Mouse (Mus musculus) midbrain, postnatal 0 days (tissue): ENCODE measurements around the gene Eif2ak3. TPM values are rescaled to one million over a fixed set of nuclear protein-coding genes. Genes with fewer than 3 reads are reported as not detected.

Source experiments
- ATAC-seq: fragments of 200-750 bp; cut with Nextera tagmentation; 2 replicates; pipeline ENCODE4 v1.8.0; 2017; ENCODE audit warnings: moderate number of reproducible peaks, mild to moderate bottlenecking, moderate TSS enrichment, moderate library complexity; ENCODE audit not compliant: low FRiP score
- DNase-seq: peaks from one replicate; pipeline ENCODE4 v3.0.0-alpha.2; 2015; ENCODE audit warnings: low spot score
- H3K27ac ChIP-seq: fragments of 300-500 bp; sonication (generic); 2 replicates; pipeline ENCODE4 v1.5.1; 2014; ENCODE audit warnings: low read depth, mild to moderate bottlenecking, low read length, mixed read lengths
- H3K27me3 ChIP-seq: fragments of 300-500 bp; sonication (generic); 2 replicates; pipeline ENCODE4 v1.6.1; 2014; ENCODE audit warnings: low read length, control low read depth, mixed read lengths; ENCODE audit not compliant: insufficient read depth
- H3K36me3 ChIP-seq: fragments of 300-500 bp; sonication (generic); 2 replicates; pipeline ENCODE4 v1.6.1; 2014; ENCODE audit warnings: low read length, control low read depth, mixed read lengths; ENCODE audit not compliant: insufficient read depth
- H3K4me1 ChIP-seq: fragments of 300-500 bp; sonication (generic); 2 replicates; pipeline ENCODE4 v1.6.1; 2014; ENCODE audit warnings: mild to moderate bottlenecking, control low read depth, antibody characterized with exemption, low read length, mixed read lengths; ENCODE audit not compliant: insufficient read depth
- H3K4me2 ChIP-seq: fragments of 300-500 bp; sonication (generic); 2 replicates; pipeline ENCODE4 v1.6.1; 2014; ENCODE audit warnings: low read depth, mild to moderate bottlenecking, low read length, mixed read lengths; ENCODE audit not compliant: poor library complexity, severe bottlenecking
- H3K4me3 ChIP-seq: fragments of 300-500 bp; sonication (generic); 2 replicates; pipeline ENCODE4 v1.5.1; 2014; ENCODE audit warnings: low read depth, mild to moderate bottlenecking, low read length, moderate library complexity
- H3K9ac ChIP-seq: fragments of 300-500 bp; sonication (generic); replicated peaks from 2 replicates; pipeline ENCODE4 v1.6.1; 2014; ENCODE audit warnings: mild to moderate bottlenecking, low read length, moderate library complexity, mixed read lengths; ENCODE audit not compliant: poor library complexity, severe bottlenecking
- H3K9me3 ChIP-seq: fragments of 300-500 bp; sonication (generic); 2 replicates; pipeline ENCODE4 v1.6.1; 2016; ENCODE audit warnings: low read length, control low read depth
- CTCF ChIP-seq: IDR thresholded peaks from 2 replicates; pipeline ENCODE4 v1.5.1; 2016; ENCODE audit warnings: antibody characterized with exemption, mild to moderate bottlenecking
- WGBS: fragments of 180-500 bp; shearing (Covaris S2); extraction: QIAGEN DNeasy Blood & Tissue Kit; methylation state at CpG from one replicate; pipeline ENCODE4 v1.1.7; 2014; 5-methylcytosine and 5-hydroxymethylcytosine counted together
- polyA plus RNA-seq: library from polyadenylated mRNA; unstranded; fragments of >200 nt; fragmentation: Nextera tagmentation; extraction: Ambion mirVana; gene quantifications from 2 replicates; pipeline ENCODE4 v1.2.1, GENCODE M21; 2015
- total RNA-seq: library from RNA; depleted of rRNA; stranded (reverse); fragments of >200 nt; gene quantifications from 2 replicates; pipeline ENCODE4 v1.2.3, GENCODE M21; 2014

The Eif2ak3 gene
- total and polyA plus RNA-seq, 2 experiments from 2014 or later, result 7.7 to 19.3 TPM

DNA sequence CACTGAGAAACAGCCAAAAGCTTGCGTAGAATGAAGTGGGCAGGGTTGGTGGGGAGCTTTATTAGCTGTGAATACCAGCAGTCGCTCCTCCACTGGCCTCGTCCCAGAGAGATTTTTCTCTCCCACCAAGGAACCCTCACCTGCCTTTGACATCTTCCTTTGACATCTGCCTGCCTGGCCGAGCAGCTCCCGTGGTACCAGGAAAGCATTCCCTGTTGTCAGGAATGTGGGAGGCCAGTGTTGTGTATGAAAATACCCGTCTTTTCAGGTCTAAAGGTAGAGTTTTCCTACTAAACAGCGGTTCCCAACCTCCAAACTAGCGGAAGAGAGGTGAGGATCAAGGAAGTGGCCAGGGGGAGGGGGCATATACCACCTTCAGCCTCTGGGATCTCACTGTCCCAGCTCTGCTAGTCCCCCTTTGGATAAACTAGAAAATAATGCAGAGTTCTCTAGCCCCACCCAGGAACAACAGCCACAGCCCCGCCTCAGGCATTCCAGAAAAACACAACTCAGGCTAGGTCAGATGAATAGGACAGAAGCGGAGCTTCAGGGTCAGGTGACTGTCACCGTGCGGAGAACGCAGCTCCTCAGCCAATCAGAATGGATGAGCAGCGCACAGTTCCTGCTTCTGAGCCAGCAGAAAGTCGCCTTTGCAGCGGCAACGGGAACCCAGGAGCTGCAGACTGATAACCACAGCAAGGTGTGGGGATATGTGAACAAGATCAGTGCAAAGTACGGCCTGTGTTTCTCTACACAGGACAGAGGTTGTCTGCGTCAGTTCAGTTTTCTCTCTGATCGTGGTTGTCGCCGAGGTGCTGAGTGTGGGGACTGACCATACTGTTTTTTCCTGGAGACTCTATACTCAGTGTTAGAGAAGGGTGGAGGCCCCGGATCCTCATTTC is 20.0 kb upstream of the Eif2ak3 start:
- no peak overlapping the region for H3K27ac ChIP-seq
- TF ChIP-seq CTCF, result no peak
- DNase-seq, result peak; percentile 78

DNA sequence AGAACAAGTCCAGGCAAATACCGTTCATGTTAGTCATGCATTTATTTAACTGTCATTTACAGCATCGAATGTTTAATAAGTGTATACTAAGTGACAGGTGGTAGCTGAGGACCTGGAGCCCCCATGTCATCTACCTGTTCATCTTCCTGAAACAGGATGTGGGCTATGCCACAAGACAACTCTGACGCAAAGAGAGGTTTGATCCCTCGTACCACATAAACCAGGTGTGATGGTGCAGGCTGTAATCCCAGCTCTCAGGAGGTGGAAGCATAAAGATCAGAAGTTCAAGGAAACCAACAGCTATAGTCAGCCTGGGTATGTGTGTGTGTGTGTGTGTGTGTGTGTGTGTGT is 19.4 kb upstream of the Eif2ak3 start:
- ATAC-seq (no peak), DNase-seq (no peak)
- Histone ChIP-seq H3K36me3 (no peaks in the 10 kb centered on the region), H3K27me3 (no peaks in the 10 kb centered on the region), H3K4me3 (peak overlapping the region; percentile 48), H3K9ac (no peak overlapping the region), H3K4me1 (peaks cover 3% of the 10 kb centered on the region; the same call in 1 of the 2 replicates), H3K27ac (no peak overlapping the region), H3K4me2 (peak overlapping the region; percentile 85), H3K9me3 (no peaks in the 10 kb centered on the region)
- TF ChIP-seq CTCF, result no peak
- WGBS, result 48% methylated on average over 4 of the region's 4 CpGs

More for the DNA sequence above, 20.0 kb upstream of the Eif2ak3 start:
- WGBS, result 8% methylated on average over 23 of the region's 23 CpGs
- Histone ChIP-seq H3K27me3 (no peaks in the 10 kb centered on the region), H3K9ac (peak overlapping the region; percentile 60), H3K9me3 (no peaks in the 10 kb centered on the region), H3K4me1 (peaks cover 3% of the 10 kb centered on the region; the same call in 1 of the 2 replicates), H3K4me3 (peak overlapping the region; percentile 48), H3K36me3 (no peaks in the 10 kb centered on the region), H3K4me2 (peak overlapping the region; percentile 85)
- peak; percentile 89 for ATAC-seq

DNA sequence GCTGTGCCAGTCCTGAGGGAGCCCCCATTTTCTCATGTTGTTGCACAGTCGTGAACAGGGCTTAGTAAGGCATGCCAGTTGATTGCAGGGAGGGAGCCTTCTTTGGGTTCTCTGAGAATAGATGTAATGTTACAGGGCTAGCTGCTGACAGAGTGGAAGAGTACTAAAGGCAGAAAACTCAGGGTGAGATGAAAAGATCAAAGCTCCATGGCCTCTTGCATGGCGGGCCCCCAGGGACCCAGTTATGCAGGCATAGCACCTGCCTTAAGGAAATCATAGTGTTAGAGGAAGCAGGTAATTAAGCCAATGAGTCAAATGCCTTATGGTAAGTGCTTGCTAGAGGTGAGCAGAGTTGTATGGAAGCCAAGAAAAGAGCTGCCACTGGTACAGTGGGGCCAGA is 14.9 kb upstream of the Eif2ak3 start:
- ATAC-seq (no peak), DNase-seq (no peak)
- Histone ChIP-seq H3K36me3 (no peaks in the 10 kb centered on the region), H3K4me1 (no peaks in the 10 kb centered on the region), H3K4me2 (no peak overlapping the region), H3K27me3 (no peaks in the 10 kb centered on the region), H3K9ac (no peak overlapping the region), H3K4me3 (no peak overlapping the region), H3K27ac (no peak overlapping the region), H3K9me3 (no peaks in the 10 kb centered on the region)
- no peak for TF ChIP-seq CTCF
- 70% methylated on average over 2 of the region's 2 CpGs for WGBS

DNA sequence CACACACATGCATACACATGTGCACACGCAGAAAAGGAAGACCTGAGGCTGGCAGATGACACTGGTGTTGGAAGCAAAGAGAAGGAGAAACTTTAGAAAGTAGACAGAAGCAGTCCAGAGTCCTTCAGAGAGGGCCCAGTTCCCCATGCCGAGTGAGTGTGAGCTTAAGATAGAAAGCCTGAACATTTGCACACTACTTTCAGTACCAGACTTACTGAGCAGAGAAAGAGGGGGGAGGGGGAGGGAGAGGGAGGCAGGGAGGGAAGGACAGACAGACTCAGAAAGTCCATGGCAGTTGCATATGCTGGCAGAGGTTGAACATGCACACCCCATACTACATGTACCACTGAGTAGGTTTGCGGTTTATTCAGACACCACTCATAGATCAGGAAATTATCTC is 13.8 kb upstream of the Eif2ak3 start:
- H3K27me3 ChIP-seq, result no peaks in the 10 kb centered on the region
- DNase-seq (no peak), ATAC-seq (no peak)
- H3K36me3 ChIP-seq, result no peaks in the 10 kb centered on the region
- no peaks in the 10 kb centered on the region for H3K4me1 ChIP-seq
- WGBS, result 76% methylated on average over 3 of the region's 3 CpGs
- H3K27ac ChIP-seq, result no peak overlapping the region
- no peak overlapping the region for H3K4me3 ChIP-seq
- no peak for TF ChIP-seq CTCF
- no peaks in the 10 kb centered on the region for H3K9me3 ChIP-seq
- no peak overlapping the region for H3K9ac ChIP-seq
- H3K4me2 ChIP-seq, result no peak overlapping the region

DNA sequence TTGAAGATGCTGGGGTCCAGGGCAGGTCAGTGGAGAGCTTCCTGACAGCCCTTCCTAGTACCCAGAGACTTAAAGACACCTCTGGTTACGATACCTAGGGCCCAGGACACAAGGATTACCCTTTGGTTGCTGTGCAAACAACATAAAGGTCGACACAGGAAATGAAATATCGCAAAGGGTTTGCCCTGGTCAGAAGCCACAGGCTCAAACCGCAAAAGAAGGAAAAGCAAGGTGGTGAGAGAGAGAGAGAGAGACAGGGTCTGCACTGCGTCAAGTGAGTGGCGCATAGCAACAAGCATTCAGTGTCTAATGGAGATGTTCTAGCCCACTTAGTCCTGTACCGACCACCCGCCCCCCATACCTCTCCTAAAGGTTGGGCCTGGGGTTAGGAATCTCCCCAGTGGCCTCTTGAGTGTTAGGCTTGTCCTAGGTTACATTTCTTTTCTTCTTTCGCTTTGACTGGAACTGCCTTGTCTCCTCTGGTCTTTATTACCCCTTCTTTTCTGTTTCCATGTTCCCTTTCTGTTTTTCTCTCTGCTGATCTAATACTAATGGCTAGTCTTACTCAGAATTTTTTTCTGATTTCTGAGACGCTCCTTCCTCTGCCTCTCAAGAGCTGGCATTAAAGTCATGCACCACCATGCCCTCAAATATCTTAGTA is 13.0 kb upstream of the Eif2ak3 start:
- H3K4me2 ChIP-seq, result no peak overlapping the region
- no peaks in the 10 kb centered on the region for H3K4me1 ChIP-seq
- H3K36me3 ChIP-seq, result no peaks in the 10 kb centered on the region
- no peak overlapping the region for H3K27ac ChIP-seq
- H3K9ac ChIP-seq, result no peak overlapping the region
- ATAC-seq, result no peak
- no peaks in the 10 kb centered on the region for H3K9me3 ChIP-seq
- TF ChIP-seq CTCF, result no peak
- 83% methylated on average over 10 of the region's 10 CpGs for WGBS
- no peak overlapping the region for H3K4me3 ChIP-seq
- H3K27me3 ChIP-seq, result no peaks in the 10 kb centered on the region
- DNase-seq, result no peak

DNA sequence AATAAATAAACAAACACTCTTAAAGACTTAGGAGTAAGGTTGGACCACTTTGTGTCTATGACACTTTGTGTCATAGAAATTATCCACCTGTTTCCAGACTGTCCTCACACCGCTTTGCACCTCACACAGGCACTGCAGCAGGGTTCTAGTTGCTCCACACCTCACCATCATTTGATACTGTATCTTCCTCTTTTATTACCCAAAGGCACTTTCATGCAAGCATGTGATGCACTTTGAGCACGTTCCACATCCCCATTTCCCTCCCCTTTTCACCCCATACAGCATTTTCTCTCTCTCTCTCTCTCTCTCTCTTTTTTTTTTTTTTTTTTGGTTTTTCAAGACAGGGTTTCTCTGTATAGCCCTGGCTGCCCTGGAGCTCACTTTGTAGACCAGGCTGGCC is 7.0 kb upstream of the Eif2ak3 start:
- WGBS, result 88% methylated on average over 2 of the region's 2 CpGs
- no peak for DNase-seq
- TF ChIP-seq CTCF, result no peak

More for the DNA sequence above, 7.0 kb upstream of the Eif2ak3 start:
- Histone ChIP-seq H3K36me3 (no peaks in the 10 kb centered on the region), H3K9ac (no peak overlapping the region), H3K9me3 (no peaks in the 10 kb centered on the region), H3K27me3 (no peaks in the 10 kb centered on the region), H3K4me2 (no peak overlapping the region), H3K4me1 (no peaks in the 10 kb centered on the region), H3K4me3 (no peak overlapping the region), H3K27ac (no peak overlapping the region)
- ATAC-seq, result no peak
